Comparison of ENCODE assay signal across 10 mouse cellular contexts in the genomic region with DNA sequence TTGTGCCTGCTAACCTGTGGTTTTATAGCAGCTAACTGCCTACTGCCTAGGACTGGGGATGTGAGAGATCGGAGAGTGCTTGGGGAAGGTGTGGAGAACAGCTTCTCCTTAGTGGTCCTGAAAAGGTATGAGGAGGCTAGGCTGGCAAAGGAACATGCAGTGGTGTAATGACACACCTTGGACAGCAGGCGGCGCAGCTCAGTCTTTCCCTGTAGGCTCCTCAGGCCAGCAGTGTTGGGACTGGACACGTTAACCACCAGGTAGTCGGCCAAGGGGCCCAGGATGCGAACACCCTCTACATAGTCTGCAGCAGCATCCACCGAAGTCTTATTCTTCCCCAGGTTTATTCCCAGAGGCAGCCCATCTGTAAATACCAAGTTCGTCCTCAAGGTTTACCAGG. TPM values are rescaled to one million over a fixed set of nuclear protein-coding genes. Genes with fewer than 3 reads are reported as not detected.
A peak's percentile ranks its signal among the peaks of the same experiment; 100 is the strongest.
DNase-seq lines count a peak whose midpoint lies in the region; ATAC-seq and TF ChIP-seq lines count a peak whose summit lies in the region.
"Had no signal": no experiment of that assay in that cellular context is flagged by ENCODE, and none has a peak within 500 bp of the region (broad histone marks: within the 10 kb centered on the region; RNA-seq: fewer than 3 reads in every experiment).

No protein-coding gene starts in this region.

- no peak overlapping the region for H3K4me2 ChIP-seq in kidney, embryonic 14.5 days (replicated peaks; ENCODE audit: low read depth, low read length)
- no peak overlapping the region for H3K4me2 ChIP-seq in forebrain, embryonic 14.5 days (ENCODE audit: low read length)
- H3K4me2 ChIP-seq: embryonic facial prominence, embryonic 13.5 days; limb, embryonic 12.5 days had no signal

- TF ChIP-seq CTCF in E14TG2a.4 (conservative IDR thresholded peaks at IDR 0.05; ENCODE audit: low read length), result peak; percentile 100
- peak; percentile 79 for TF ChIP-seq CTCF in bone marrow macrophage, adult 2 months (IDR thresholded peaks at IDR 0.05; ENCODE audit: low read depth, low read length)
- peak; percentile 89 for TF ChIP-seq CTCF in thymus, adult 2 months (IDR thresholded peaks at IDR 0.05; ENCODE audit: borderline replicate concordance, control insufficient read depth, extremely low read depth, insufficient read depth, low read length, poor library complexity)

- WGBS in kidney, embryonic 14.5 days, result 58% methylated on average over 8 of the region's 8 CpGs
- 50% methylated on average over 8 of the region's 8 CpGs for WGBS in forebrain, embryonic 14.5 days
- 53% methylated on average over 8 of the region's 8 CpGs for WGBS in thymus, adult 2 months

- no peak for TF ChIP-seq POLR2A in bone marrow macrophage, adult 2 months (IDR thresholded peaks at IDR 0.05; ENCODE audit: borderline replicate concordance, low read depth, low read length)
- TF ChIP-seq POLR2A in thymus, adult 2 months (IDR thresholded peaks at IDR 0.05; ENCODE audit: control insufficient read depth, extremely low read depth, insufficient read depth, low read length, poor library complexity), result no peak

- no peak overlapping the region for H3K9ac ChIP-seq in kidney, embryonic 14.5 days (ENCODE audit: low read depth, low read length)
- H3K9ac ChIP-seq in forebrain, embryonic 14.5 days (ENCODE audit: low read length), result no peak overlapping the region
- H3K9ac ChIP-seq: embryonic facial prominence, embryonic 13.5 days; limb, embryonic 12.5 days had no signal

- no peak overlapping the region for H3K4me3 ChIP-seq in kidney, embryonic 14.5 days (ENCODE audit: low read length)
- no peak overlapping the region for H3K4me3 ChIP-seq in E14TG2a.4 (replicated peaks; ENCODE audit: low read length)
- H3K4me3 ChIP-seq in bone marrow macrophage, adult 2 months (ENCODE audit: insufficient read depth, low read length), result no peak overlapping the region
- no peak overlapping the region for H3K4me3 ChIP-seq in forebrain, embryonic 14.5 days (ENCODE audit: low read depth, low read length)
- no peak overlapping the region for H3K4me3 ChIP-seq in thymus, adult 2 months (ENCODE audit: control insufficient read depth, insufficient read depth, low read length)
- H3K4me3 ChIP-seq: embryonic facial prominence, embryonic 13.5 days; limb, embryonic 12.5 days had no signal

- H3K9me3 ChIP-seq in kidney, embryonic 14.5 days (ENCODE audit: control insufficient read depth, low read length), result no peaks in the 10 kb centered on the region
- no peaks in the 10 kb centered on the region for H3K9me3 ChIP-seq in E14TG2a.4 (ENCODE audit: low read length)
- no peaks in the 10 kb centered on the region for H3K9me3 ChIP-seq in forebrain, embryonic 14.5 days (replicated peaks; ENCODE audit: control insufficient read depth, low read length)
- H3K9me3 ChIP-seq: embryonic facial prominence, embryonic 13.5 days; limb, embryonic 12.5 days had no signal

- H3K4me1 ChIP-seq in kidney, embryonic 14.5 days (ENCODE audit: control insufficient read depth, insufficient read depth, low read length), result no peaks in the 10 kb centered on the region
- H3K4me1 ChIP-seq in E14TG2a.4 (replicated peaks; ENCODE audit: low read depth, low read length), result peaks cover 32% of the 10 kb centered on the region
- H3K4me1 ChIP-seq in bone marrow macrophage, adult 2 months (ENCODE audit: control insufficient read depth, insufficient read depth, low read length), result no peaks in the 10 kb centered on the region
- H3K4me1 ChIP-seq in forebrain, embryonic 14.5 days (ENCODE audit: control insufficient read depth, insufficient read depth, low read length), result no peaks in the 10 kb centered on the region
- H3K4me1 ChIP-seq in thymus, adult 2 months (replicated peaks; ENCODE audit: control insufficient read depth, insufficient read depth, low read length), result no peaks in the 10 kb centered on the region
- H3K4me1 ChIP-seq: embryonic facial prominence, embryonic 13.5 days; limb, embryonic 12.5 days had no signal

- H3K27me3 ChIP-seq in kidney, embryonic 14.5 days (ENCODE audit: control insufficient read depth, insufficient read depth, low read length), result no peaks in the 10 kb centered on the region
- H3K27me3 ChIP-seq in E14TG2a.4 (ENCODE audit: insufficient read depth, low read length), result no peaks in the 10 kb centered on the region
- H3K27me3 ChIP-seq in forebrain, embryonic 14.5 days (replicated peaks; ENCODE audit: control insufficient read depth, insufficient read depth, low read length), result no peaks in the 10 kb centered on the region
- H3K27me3 ChIP-seq in thymus, adult 2 months (ENCODE audit: control insufficient read depth, insufficient read depth, low read length), result no peaks in the 10 kb centered on the region
- H3K27me3 ChIP-seq: embryonic facial prominence, embryonic 13.5 days; limb, embryonic 12.5 days had no signal

- DNase-seq in kidney, adult 11 months, result peak; percentile 24
- peak; percentile 34 for DNase-seq in forebrain, embryonic 14.5 days (ENCODE audit: low spot score)
- peak; percentile 36 to 74 for DNase-seq in kidney, postnatal 36 days
- peak; percentile 60 for DNase-seq in thymus, adult 2 months

- ATAC-seq in kidney, embryonic 14.5 days (ENCODE audit: low FRiP score, low TSS enrichment), result no peak
- ATAC-seq in forebrain, embryonic 14.5 days, result no peak
- peak; percentile 65 for ATAC-seq in megakaryocyte-erythroid progenitor cell, adult 5-6 weeks (replicated peaks; ENCODE audit: low FRiP score, low TSS enrichment, poor library complexity, severe bottlenecking)

- H3K27ac ChIP-seq in kidney, embryonic 14.5 days (ENCODE audit: low read depth, low read length), result no peak overlapping the region
- H3K27ac ChIP-seq in bone marrow macrophage, adult 2 months (ENCODE audit: insufficient read depth, low read depth, low read length), result no peak overlapping the region
- H3K27ac ChIP-seq in forebrain, embryonic 14.5 days (ENCODE audit: low read depth, low read length), result no peak overlapping the region
- H3K27ac ChIP-seq in thymus, adult 2 months (ENCODE audit: control insufficient read depth, insufficient read depth, low read length), result no peak overlapping the region
- H3K27ac ChIP-seq: embryonic facial prominence, embryonic 13.5 days; limb, embryonic 12.5 days had no signal

- H3K36me3 ChIP-seq in kidney, embryonic 14.5 days (ENCODE audit: control insufficient read depth, insufficient read depth, low read length), result peaks cover 40% of the 10 kb centered on the region
- H3K36me3 ChIP-seq in E14TG2a.4 (ENCODE audit: insufficient read depth, low read length), result peaks cover 90% of the 10 kb centered on the region
- H3K36me3 ChIP-seq in forebrain, embryonic 14.5 days (ENCODE audit: control insufficient read depth, insufficient read depth, low read length), result peaks cover 44% of the 10 kb centered on the region
- no peaks in the 10 kb centered on the region for H3K36me3 ChIP-seq in thymus, adult 2 months (ENCODE audit: control insufficient read depth, insufficient read depth, low read length)

RNA-seq across cellular contexts. Expression of gene Dhodh, which starts 12.6 kb away (rescaled TPM):
- 45.6 and 48.3 TPM in 2 replicates for polyA plus RNA-seq in kidney, embryonic 14.5 days (2014; fragmentation: Nextera tagmentation; extraction: Ambion mirVana)
- 7.4 and 9.4 TPM in 2 replicates for polyA plus RNA-seq in bone marrow macrophage, adult 2 months (2012; ENCODE audit: insufficient read depth, insufficient read length, missing spikeins)
- 33.4 and 34.8 TPM in 2 replicates for polyA plus RNA-seq in forebrain, embryonic 14.5 days (2014; fragmentation: Nextera tagmentation; extraction: Ambion mirVana)
- 16.0 and 58.0 TPM in 2 replicates for total RNA-seq in megakaryocyte-erythroid progenitor cell, adult 5-6 weeks (2014; fragmentation: Nextera tagmentation)
- total RNA-seq in megakaryocyte-erythroid progenitor cell, adult 5-6 weeks (2017), result 15.2 and 29.0 TPM in 2 replicates
- 34.7 and 35.0 TPM in 2 replicates for polyA plus RNA-seq in thymus, adult 2 months (2012; rRNA removed)

RNA-seq across cellular contexts. Expression of gene Hp, which starts 16.9 kb away (rescaled TPM):
- 3.4 and 3.8 TPM in 2 replicates for polyA plus RNA-seq in kidney, embryonic 14.5 days (2014; fragmentation: Nextera tagmentation; extraction: Ambion mirVana)
- polyA plus RNA-seq in bone marrow macrophage, adult 2 months (2012; ENCODE audit: insufficient read depth, insufficient read length, missing spikeins), result 0.74 TPM in 1 of 2 replicates, not detected in the other
- 0.13 and 0.64 TPM in 2 replicates for polyA plus RNA-seq in forebrain, embryonic 14.5 days (2014; fragmentation: Nextera tagmentation; extraction: Ambion mirVana)
- 5.8 TPM in 1 of 2 replicates, not detected in the other for total RNA-seq in megakaryocyte-erythroid progenitor cell, adult 5-6 weeks (2014; fragmentation: Nextera tagmentation)
- 2.4 and 2.8 TPM in 2 replicates for total RNA-seq in megakaryocyte-erythroid progenitor cell, adult 5-6 weeks (2017)
- 45.3 and 53.6 TPM in 2 replicates for polyA plus RNA-seq in thymus, adult 2 months (2012; rRNA removed)

RNA-seq across cellular contexts. Expression of gene Pkd1l3, which starts 18.5 kb away (rescaled TPM):
- 0.28 TPM in 1 of 2 replicates, not detected in the other for polyA plus RNA-seq in kidney, embryonic 14.5 days (2014; fragmentation: Nextera tagmentation; extraction: Ambion mirVana)
- not detected in 2 replicates for polyA plus RNA-seq in bone marrow macrophage, adult 2 months (2012; ENCODE audit: insufficient read depth, insufficient read length, missing spikeins)
- polyA plus RNA-seq in forebrain, embryonic 14.5 days (2014; fragmentation: Nextera tagmentation; extraction: Ambion mirVana), result 0.11 TPM in 1 of 2 replicates, not detected in the other
- total RNA-seq in megakaryocyte-erythroid progenitor cell, adult 5-6 weeks (2014; fragmentation: Nextera tagmentation), result 2.4 and 4.6 TPM in 2 replicates
- total RNA-seq in megakaryocyte-erythroid progenitor cell, adult 5-6 weeks (2017), result 0.75 and 1.3 TPM in 2 replicates
- polyA plus RNA-seq in thymus, adult 2 months (2012; rRNA removed), result 0.34 and 0.37 TPM in 2 replicates

RNA-seq across cellular contexts. Expression of gene Txnl4b, which starts 30.2 kb away (rescaled TPM):
- polyA plus RNA-seq in kidney, embryonic 14.5 days (2014; fragmentation: Nextera tagmentation; extraction: Ambion mirVana), result 24.6 and 27.6 TPM in 2 replicates
- polyA plus RNA-seq in bone marrow macrophage, adult 2 months (2012; ENCODE audit: insufficient read depth, insufficient read length, missing spikeins), result 12.7 and 16.7 TPM in 2 replicates
- 33.4 and 34.1 TPM in 2 replicates for polyA plus RNA-seq in forebrain, embryonic 14.5 days (2014; fragmentation: Nextera tagmentation; extraction: Ambion mirVana)
- total RNA-seq in megakaryocyte-erythroid progenitor cell, adult 5-6 weeks (2014; fragmentation: Nextera tagmentation), result 3.1 and 6.8 TPM in 2 replicates
- 7.5 and 11.0 TPM in 2 replicates for total RNA-seq in megakaryocyte-erythroid progenitor cell, adult 5-6 weeks (2017)
- polyA plus RNA-seq in thymus, adult 2 months (2012; rRNA removed), result 8.0 and 9.0 TPM in 2 replicates

RNA-seq across cellular contexts. Expression of gene Dhx38, which starts 30.2 kb away (rescaled TPM):
- 12.4 and 25.0 TPM in 2 replicates for polyA plus RNA-seq in kidney, embryonic 14.5 days (2014; fragmentation: Nextera tagmentation; extraction: Ambion mirVana)
- 29.8 and 32.9 TPM in 2 replicates for polyA plus RNA-seq in bone marrow macrophage, adult 2 months (2012; ENCODE audit: insufficient read depth, insufficient read length, missing spikeins)
- 14.6 and 17.9 TPM in 2 replicates for polyA plus RNA-seq in forebrain, embryonic 14.5 days (2014; fragmentation: Nextera tagmentation; extraction: Ambion mirVana)
- total RNA-seq in megakaryocyte-erythroid progenitor cell, adult 5-6 weeks (2014; fragmentation: Nextera tagmentation), result 21.0 and 26.5 TPM in 2 replicates
- 40.9 and 47.8 TPM in 2 replicates for total RNA-seq in megakaryocyte-erythroid progenitor cell, adult 5-6 weeks (2017)
- 36.7 and 41.7 TPM in 2 replicates for polyA plus RNA-seq in thymus, adult 2 months (2012; rRNA removed)
